ENCODE assay signal across 17 mouse cellular contexts in genomic region chrX:20521578-20521977, GRCm38 (mm10). TPM values are rescaled to one million over a fixed set of nuclear protein-coding genes. Genes with fewer than 3 reads are reported as not detected.
"Had no signal": no experiment of that assay in that cellular context is flagged by ENCODE, and none has a peak within 500 bp of the region (broad histone marks: within the 10 kb centered on the region; RNA-seq: fewer than 3 reads in every experiment).

No protein-coding gene starts in this region.

- ATAC-seq: midbrain, embryonic 16.5 days had no signal

- DNase-seq: lung, adult 18-20 months; lung, embryonic 14.5 days; lung, postnatal 10 days; lung, postnatal 4 days; midbrain, embryonic 14.5 days; right cerebral cortex, adult 18-20 months; right cerebral cortex, postnatal 25 days; right cerebral cortex, postnatal 4 days; spleen, adult 18-20 months; thymus, adult 18-20 months; thymus, postnatal 25 days; thymus, postnatal 4 days had no signal

RNA-seq across cellular contexts. Expression of gene Rgn, which starts 28.0 kb away (rescaled TPM):
- total RNA-seq: megakaryocyte-erythroid progenitor cell, adult 5-6 weeks; neutrophil, adult 5-6 weeks had no signal
- polyA plus RNA-seq: myocyte; neural tube, embryonic 11.5 days had no signal
